Mouse (Mus musculus): ENCODE results near the gene Olfr324. TPM values are rescaled to one million over a fixed set of nuclear protein-coding genes. Genes with fewer than 3 reads are reported as not detected.

The Olfr324 gene
- total RNA-seq (2023; ENCODE audit: inconsistent age), result not detected in 4 replicates

DNA sequence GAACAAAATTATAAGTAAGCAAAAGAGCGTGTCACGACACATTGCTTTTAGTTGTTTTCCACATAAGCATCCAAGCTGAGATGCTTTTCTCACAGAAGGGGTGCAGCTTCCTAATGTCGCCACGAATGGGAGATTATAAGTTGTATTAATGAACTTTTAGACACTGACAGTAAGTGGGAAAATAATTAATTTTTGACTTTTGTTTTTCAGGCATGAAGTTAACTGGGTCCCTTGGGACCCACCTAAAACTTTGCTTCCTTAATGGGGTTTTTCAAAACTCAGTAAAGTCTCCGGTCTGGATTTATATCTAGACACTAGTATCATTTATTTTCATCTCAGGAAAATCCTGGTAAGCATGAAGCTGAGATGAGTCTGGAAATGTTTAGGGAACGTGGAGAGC lies at the start of gene Olfr324:
TSS of gene Olfr324 (plus strand) at position 301 of the 400 bp plus-strand sequence.

DNA sequence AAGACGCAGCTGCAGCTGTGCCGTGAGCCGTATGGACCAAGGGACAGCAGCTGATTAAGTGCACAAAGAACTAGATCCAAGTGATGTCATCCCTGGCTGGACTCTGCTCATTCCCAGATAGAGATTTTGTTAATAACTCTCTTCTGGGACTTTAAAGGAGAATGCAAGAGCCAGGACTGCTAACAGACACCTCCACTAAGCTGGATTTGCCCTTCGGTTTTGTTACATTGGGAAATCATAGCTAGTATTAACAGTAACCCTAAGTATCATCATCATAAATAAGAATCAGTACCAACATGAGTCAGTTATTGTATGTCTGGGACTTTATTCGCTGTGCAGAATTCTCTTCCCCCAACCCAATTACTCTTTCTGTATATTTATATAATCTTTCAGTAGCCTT lies 48.6 kb upstream of the Olfr324 start, which contains the start of gene Olfr329-ps:
TSS of gene Olfr329-ps (minus strand) at position 101 of the 400 bp plus-strand sequence.

DNA sequence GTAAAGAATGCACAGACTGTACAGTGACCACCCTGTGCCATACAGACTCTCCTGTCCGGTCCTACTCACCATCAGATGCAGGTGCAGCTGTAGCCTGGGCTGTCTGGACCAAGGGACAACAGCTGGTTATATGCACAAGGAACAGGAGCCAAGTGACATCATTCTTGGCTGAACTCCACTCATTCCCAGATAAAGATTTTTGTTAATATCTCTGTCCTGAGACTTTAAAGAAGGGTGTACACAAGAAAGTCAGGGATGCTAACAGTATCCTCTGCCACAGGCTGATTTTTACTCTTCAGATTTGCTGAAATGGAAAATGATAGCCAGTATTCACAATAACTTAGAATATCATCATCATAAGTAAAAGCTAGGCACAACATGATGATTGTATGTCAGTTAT lies 39.4 kb upstream of the Olfr324 start, which contains the start of gene Olfr328:
TSS of gene Olfr328 (minus strand) at position 101 of the 400 bp plus-strand sequence.

DNA sequence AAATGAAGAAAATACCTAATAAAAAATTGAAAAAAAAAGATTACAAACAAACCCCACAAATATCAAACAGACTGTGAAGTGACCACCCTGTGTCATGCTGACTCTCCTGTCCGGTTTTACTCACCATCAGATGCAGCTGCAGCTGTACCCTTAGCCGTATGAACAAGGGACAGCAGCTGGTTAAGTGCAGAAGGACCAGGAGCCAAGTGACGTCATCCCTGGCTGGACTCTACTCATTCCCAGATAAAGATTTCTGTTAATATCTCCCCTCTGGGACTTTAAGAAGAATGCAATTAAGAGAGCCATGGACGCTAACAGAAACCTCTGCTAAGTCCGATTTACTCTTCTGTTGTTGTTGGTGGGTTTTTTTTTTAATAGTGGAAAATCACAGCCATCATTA lies 24.5 kb upstream of the Olfr324 start, which contains the start of gene Olfr224:
TSS of gene Olfr224 (minus strand) at position 149 of the 400 bp plus-strand sequence.

DNA sequence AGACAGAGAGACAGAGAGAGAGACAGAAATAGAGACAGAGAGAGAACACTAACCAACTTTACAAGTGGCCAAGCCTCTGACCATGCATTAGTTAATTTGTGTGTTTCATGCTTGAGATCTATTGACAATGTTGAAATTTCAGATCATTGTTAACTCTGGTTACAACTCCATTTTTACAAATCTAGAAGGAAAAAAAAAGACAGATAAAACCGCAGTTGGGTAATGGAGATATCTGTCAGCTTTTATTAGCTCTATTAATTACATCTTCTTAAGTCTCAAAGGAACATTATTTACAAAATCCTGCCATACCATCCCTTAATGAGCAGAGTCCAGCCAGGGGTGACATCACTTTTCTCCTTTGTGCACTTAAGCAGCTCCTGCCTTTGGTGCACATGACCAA lies 17.5 kb upstream of the Olfr324 start, which contains the start of gene Olfr325:
TSS of gene Olfr325 (plus strand) at position 301 of the 400 bp plus-strand sequence.

DNA sequence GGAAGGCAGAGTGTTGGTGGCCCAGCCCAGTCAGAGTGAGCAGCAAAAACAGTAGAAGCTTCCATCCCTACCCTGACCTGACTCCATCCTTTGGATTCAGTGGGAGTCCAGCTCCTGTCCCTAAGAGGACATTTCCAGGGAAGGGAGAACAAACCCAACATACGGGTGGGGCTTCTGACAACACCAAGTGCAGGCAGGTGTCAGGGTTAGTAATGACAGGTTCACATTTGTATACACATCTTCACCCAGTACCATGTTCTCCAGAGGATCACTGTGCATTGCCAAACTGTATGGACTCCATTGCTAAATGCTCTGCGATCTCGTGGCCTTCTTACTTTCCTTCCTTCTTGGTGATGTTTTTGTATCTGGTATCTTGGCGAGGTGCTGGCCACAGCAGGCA lies 21.1 kb downstream of the Olfr324 start, which contains the start of gene 2210407C18Rik:
TSS of gene 2210407C18Rik (minus strand) at position 101 of the 400 bp plus-strand sequence.

DNA sequence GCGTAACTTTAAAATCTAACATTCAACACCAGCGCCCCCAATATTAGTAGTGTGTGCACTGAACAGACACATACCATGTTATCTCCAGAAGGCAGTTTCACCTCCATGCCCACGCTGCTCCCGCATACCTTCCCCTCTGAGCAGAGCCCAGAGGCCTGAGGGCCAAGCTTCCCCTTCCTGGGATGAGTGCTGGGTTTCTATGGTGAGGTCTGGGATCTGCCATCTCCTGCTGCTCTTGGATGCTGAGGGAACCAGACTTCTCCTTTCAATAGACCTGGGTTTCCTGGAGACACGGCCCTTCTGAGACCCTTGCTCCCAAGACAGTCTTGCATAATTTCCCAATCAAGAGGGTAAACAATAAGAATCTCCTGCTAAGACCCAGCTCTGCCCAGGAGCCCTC lies 35.5 kb downstream of the Olfr324 start, which contains the start of gene Olfr323:
TSS of gene Olfr323 (minus strand) at position 101 of the 400 bp plus-strand sequence.

DNA sequence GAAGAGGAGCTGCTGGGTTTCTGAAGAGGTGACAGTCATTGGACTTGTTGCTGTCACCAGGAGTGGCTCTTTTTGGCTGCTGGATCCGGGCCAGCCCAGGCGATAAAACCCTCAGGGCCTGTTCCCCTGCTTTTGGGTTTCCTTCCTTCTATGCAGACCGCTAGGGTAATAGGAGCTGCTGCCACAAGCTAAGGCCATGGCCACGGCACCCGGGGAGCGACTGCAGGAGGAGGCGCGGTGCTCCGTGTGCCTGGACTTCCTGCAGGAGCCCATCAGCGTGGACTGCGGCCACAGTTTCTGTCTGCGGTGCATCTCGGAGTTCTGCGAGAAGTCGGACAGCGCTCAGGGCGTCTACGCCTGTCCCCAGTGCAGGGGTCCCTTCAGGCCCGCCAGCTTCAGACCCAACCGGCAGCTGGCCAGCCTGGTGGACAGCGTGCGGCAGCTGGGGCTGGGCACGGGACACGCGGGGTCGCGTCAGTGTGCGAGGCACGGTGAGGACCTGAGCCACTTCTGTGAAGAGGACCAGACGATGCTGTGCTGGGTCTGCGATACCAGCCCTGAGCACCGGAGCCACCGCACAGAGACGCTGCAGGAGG lies 45.5 kb downstream of the Olfr324 start, which contains the start of gene Trim58:
TSS of gene Trim58 (plus strand) at position 194 of the 596 bp plus-strand sequence.

Other genes starting within 250 kb of the Olfr324 start
- gene Lypd8, start 216.1 kb upstream of the Olfr324 start, total RNA-seq (2023; ENCODE audit: inconsistent age), result not detected in 4 replicates
- gene 1810065E05Rik, start 174.0 kb upstream of the Olfr324 start, total RNA-seq (2023; ENCODE audit: inconsistent age), result not detected in 4 replicates
- gene Gm12253, start 162.6 kb upstream of the Olfr324 start, total RNA-seq (2023; ENCODE audit: inconsistent age), result not detected in 4 replicates
- gene Lypd9, start 142.2 kb upstream of the Olfr324 start, total RNA-seq (2023; ENCODE audit: inconsistent age), result not detected in 4 replicates
- gene Olfr30, start 132.8 kb upstream of the Olfr324 start, total RNA-seq (2023; ENCODE audit: inconsistent age), result not detected in 4 replicates
- gene Olfr332, start 102.6 kb upstream of the Olfr324 start, total RNA-seq (2023; ENCODE audit: inconsistent age), result not detected in 4 replicates
- gene Olfr331, start 92.5 kb upstream of the Olfr324 start, total RNA-seq (2023; ENCODE audit: inconsistent age), result not detected in 4 replicates
- not detected in 4 replicates for gene Olfr330, start 60.3 kb upstream of the Olfr324 start, total RNA-seq (2023; ENCODE audit: inconsistent age)
- gene Olfr329-ps, start 48.7 kb upstream of the Olfr324 start, total RNA-seq (2023; ENCODE audit: inconsistent age), result not detected in 4 replicates
- 0.19 TPM in 1 of 4 replicates, not detected in the others for gene Olfr328, start 39.5 kb upstream of the Olfr324 start, total RNA-seq (2023; ENCODE audit: inconsistent age)
- gene Olfr224, start 24.6 kb upstream of the Olfr324 start, total RNA-seq (2023; ENCODE audit: inconsistent age), result not detected in 4 replicates
- not detected in 4 replicates for gene Olfr325, start 17.4 kb upstream of the Olfr324 start, total RNA-seq (2023; ENCODE audit: inconsistent age)
- not detected in 4 replicates for gene 2210407C18Rik, start 21.0 kb downstream of the Olfr324 start, total RNA-seq (2023; ENCODE audit: inconsistent age)
- not detected in 4 replicates for gene Olfr323, start 35.4 kb downstream of the Olfr324 start, total RNA-seq (2023; ENCODE audit: inconsistent age)
- gene Trim58, start 45.4 kb downstream of the Olfr324 start, total RNA-seq (2023; ENCODE audit: inconsistent age), result not detected in 4 replicates
- not detected in 4 replicates for gene Olfr322, start 63.7 kb downstream of the Olfr324 start, total RNA-seq (2023; ENCODE audit: inconsistent age)
- not detected in 4 replicates for gene Olfr320, start 86.0 kb downstream of the Olfr324 start, total RNA-seq (2023; ENCODE audit: inconsistent age)
- gene Olfr319, start 104.0 kb downstream of the Olfr324 start, total RNA-seq (2023; ENCODE audit: inconsistent age), result not detected in 4 replicates
- 0.58 to 0.96 TPM (median 0.68 TPM) in 4 replicates for gene Olfr318, start 128.9 kb downstream of the Olfr324 start, total RNA-seq (2023; ENCODE audit: inconsistent age)
- not detected in 4 replicates for gene Olfr317, start 144.1 kb downstream of the Olfr324 start, total RNA-seq (2023; ENCODE audit: inconsistent age)
- not detected in 4 replicates for gene Olfr316, start 157.6 kb downstream of the Olfr324 start, total RNA-seq (2023; ENCODE audit: inconsistent age)
- gene Olfr315, start 178.1 kb downstream of the Olfr324 start, total RNA-seq (2023; ENCODE audit: inconsistent age), result not detected in 4 replicates
- not detected in 4 replicates for gene Olfr314, start 187.8 kb downstream of the Olfr324 start, total RNA-seq (2023; ENCODE audit: inconsistent age)
- not detected in 4 replicates for gene Fam183b, start 206.8 kb downstream of the Olfr324 start, total RNA-seq (2023; ENCODE audit: inconsistent age)
- not detected in 4 replicates for gene Olfr313, start 219.9 kb downstream of the Olfr324 start, total RNA-seq (2023; ENCODE audit: inconsistent age)
- not detected in 4 replicates for gene Olfr312, start 234.1 kb downstream of the Olfr324 start, total RNA-seq (2023; ENCODE audit: inconsistent age)
- not detected in 4 replicates for gene Olfr311, start 244.1 kb downstream of the Olfr324 start, total RNA-seq (2023; ENCODE audit: inconsistent age)

All from B cell, adult (primary cell).